Mouse (Mus musculus): ENCODE data around the gene Gm20716. TPM values are rescaled to one million over a fixed set of nuclear protein-coding genes. Genes with fewer than 3 reads are reported as not detected.
A peak's percentile ranks its signal among the peaks of the same experiment; 100 is the strongest.

The Gm20716 gene
- 37.3 and 41.7 TPM in 2 replicates for total RNA-seq (2012; rRNA removed)

DNA sequence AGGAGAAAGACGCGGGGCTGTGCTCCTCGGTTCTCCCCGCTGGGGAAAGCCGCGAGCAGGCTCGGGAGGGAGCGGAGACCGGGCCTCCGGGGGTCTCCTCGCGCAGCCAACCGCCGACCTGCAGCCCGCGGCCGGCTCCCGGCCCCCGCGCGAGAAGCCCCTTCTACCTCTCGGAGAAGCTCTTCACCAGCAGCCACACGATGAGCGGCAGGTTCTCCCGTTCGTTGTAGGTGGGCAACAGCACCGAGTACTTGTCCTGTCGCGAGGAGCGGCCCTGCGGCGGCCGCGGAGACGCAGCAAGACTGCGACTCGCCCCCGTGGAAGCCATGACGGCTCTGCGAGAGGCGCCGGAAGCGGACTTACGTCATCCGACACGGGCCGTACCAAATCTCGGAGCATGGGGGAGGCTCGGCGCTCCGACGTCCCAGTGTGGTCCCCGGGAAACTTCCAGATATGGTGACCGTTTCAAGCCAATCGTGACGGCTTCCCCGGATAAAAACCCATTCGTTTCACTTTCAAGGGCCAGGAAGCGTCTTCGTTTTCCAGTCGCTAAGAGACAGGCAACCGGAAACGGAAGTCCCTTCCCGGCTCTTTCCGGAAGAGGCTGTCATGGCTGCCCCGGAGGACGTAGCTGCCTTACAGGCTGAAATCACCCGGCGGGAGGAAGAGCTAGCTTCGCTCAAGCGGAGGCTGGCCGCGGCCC lies at the start of gene Gm20716, which contains the start of the genes Dpm1 and Mocs3:
Gene Gm20716 (minus strand): TSS at position 339 of the 703 bp plus-strand sequence.
Gene Dpm1 (minus strand): TSS at position 566 of the 703 bp plus-strand sequence.
Gene Mocs3 (plus strand): TSS at position 597 of the 703 bp plus-strand sequence.
- Histone ChIP-seq H3K9ac (ENCODE audit: insufficient read depth, low read depth, low read length, poor library complexity, severe bottlenecking) (peak within 1 kb of the TSS; percentile 95), H3K9me3 (ENCODE audit: control insufficient read depth, insufficient read depth, low read depth, low read length) (no peaks in the 10 kb centered on the region), H3K27ac (ENCODE audit: insufficient read depth, low read depth, low read length, poor library complexity, severe bottlenecking) (peak within 1 kb of the TSS; percentile 90), H3K36me3 (ENCODE audit: control insufficient read depth, insufficient read depth, low read length, poor library complexity, severe bottlenecking) (peaks cover 9% of the 10 kb centered on the region; the same call in 1 of the 2 replicates), H3K4me3 (ENCODE audit: insufficient read depth in 1 of 2, low read depth in 1 of 2, low read length in 2 of 2, poor library complexity in 1 of 2, severe bottlenecking in 1 of 2) (peak within 1 kb of the TSS; percentile 75 to 96), H3K4me1 (ENCODE audit: control insufficient read depth in 2 of 2, insufficient read depth in 2 of 2, low read length in 2 of 2, poor library complexity in 1 of 2) (no peaks in the 10 kb centered on the region; a peak in 1 of 4 replicates)
- TF ChIP-seq MAFK (IDR thresholded peaks at IDR 0.05; ENCODE audit: insufficient read depth, low read depth, low read length) (no peak), HCFC1 (IDR thresholded peaks at IDR 0.05; ENCODE audit: borderline replicate concordance, insufficient read depth, low read length) (peak; percentile 75)
- in situ Hi-C loops (cut with MboI; ENCODE audit: low sequenced_read_pairs in 2 of 2, unreplicated experiment in 2 of 2), result no loop called here
- no peak for DNase-seq (ENCODE audit: low read depth, low spot score)

DNA sequence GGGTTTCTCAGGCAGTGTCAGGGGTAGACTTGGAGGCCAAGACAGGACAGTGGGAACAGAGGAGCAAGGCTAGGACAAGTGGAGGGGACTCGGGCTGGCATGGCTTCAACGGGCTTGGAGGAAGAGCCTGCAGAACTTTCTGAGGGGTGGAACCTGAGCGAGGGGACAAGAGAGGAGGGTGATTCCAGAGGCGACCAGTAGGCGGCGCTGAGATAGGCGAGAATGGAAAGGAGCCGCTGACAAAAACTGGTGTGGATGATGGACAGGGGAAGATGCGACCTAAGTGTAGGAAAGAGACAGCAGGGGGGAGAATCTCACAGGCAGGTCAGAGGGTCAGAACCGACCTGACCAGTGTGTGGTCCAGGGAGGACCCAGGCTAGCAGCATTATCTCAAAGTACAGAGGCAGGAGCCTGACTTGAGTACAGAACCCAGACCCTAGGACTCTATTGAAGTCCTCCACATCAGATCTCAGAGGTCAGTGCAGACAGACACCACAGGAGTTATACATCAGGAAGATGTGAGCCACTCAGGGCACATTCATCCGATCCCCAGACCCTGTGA lies 44.3 kb upstream of the Gm20716 start:
- Histone ChIP-seq H3K4me3 (ENCODE audit: insufficient read depth in 1 of 2, low read depth in 1 of 2, low read length in 2 of 2, poor library complexity in 1 of 2, severe bottlenecking in 1 of 2) (no peak overlapping the region), H3K4me1 (ENCODE audit: control insufficient read depth in 2 of 2, insufficient read depth in 2 of 2, low read length in 2 of 2, poor library complexity in 1 of 2) (no peaks in the 10 kb centered on the region), H3K9ac (ENCODE audit: insufficient read depth, low read depth, low read length, poor library complexity, severe bottlenecking) (no peak overlapping the region), H3K27ac (ENCODE audit: insufficient read depth, low read depth, low read length, poor library complexity, severe bottlenecking) (no peak overlapping the region), H3K9me3 (ENCODE audit: control insufficient read depth, insufficient read depth, low read depth, low read length) (no peaks in the 10 kb centered on the region), H3K36me3 (ENCODE audit: control insufficient read depth, insufficient read depth, low read length, poor library complexity, severe bottlenecking) (no peaks in the 10 kb centered on the region)
- in situ Hi-C loops (cut with MboI; ENCODE audit: low sequenced_read_pairs in 2 of 2, unreplicated experiment in 2 of 2), result loop anchor here in 1 of 2 experiments (25.0 kb wide), 2 partner anchors 363 to 613 kb away; no protein-coding TSS in a partner anchor
- TF ChIP-seq ZC3H11A (IDR thresholded peaks at IDR 0.05; ENCODE audit: borderline replicate concordance, low read depth, low read length) (no peak), ZNF384 (IDR thresholded peaks at IDR 0.05; ENCODE audit: low read depth, low read length) (no peak)
- DNase-seq (ENCODE audit: low read depth, low spot score), result peak; percentile 74

DNA sequence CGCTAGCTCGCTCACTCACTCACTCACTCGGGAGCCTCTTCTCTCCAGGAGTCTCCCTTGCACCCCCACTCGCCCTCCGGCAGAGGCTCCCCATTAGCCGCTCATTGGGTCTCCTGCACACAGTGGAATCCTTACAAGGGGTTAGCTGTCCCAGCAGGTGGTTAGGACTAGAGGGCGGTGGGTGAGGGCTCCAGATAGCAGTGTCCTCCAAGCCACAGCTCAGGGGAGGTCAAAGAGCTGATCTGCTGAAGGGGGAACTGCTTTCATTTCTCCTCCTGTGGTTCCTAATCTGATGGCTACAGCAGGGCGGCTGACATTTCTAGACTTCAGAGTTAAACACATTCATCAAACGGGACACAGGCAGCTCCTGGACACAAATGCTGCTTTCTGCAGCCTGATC lies 43.2 kb upstream of the Gm20716 start:
- Histone ChIP-seq H3K27ac (ENCODE audit: insufficient read depth, low read depth, low read length, poor library complexity, severe bottlenecking) (no peak overlapping the region), H3K4me1 (ENCODE audit: control insufficient read depth in 2 of 2, insufficient read depth in 2 of 2, low read length in 2 of 2, poor library complexity in 1 of 2) (peaks cover 0 to under 1% of the 10 kb centered on the region in 2 experiments; a peak in 1 of 4 replicates), H3K36me3 (ENCODE audit: control insufficient read depth, insufficient read depth, low read length, poor library complexity, severe bottlenecking) (no peaks in the 10 kb centered on the region), H3K4me3 (ENCODE audit: insufficient read depth in 1 of 2, low read depth in 1 of 2, low read length in 2 of 2, poor library complexity in 1 of 2, severe bottlenecking in 1 of 2) (no peak overlapping the region), H3K9ac (ENCODE audit: insufficient read depth, low read depth, low read length, poor library complexity, severe bottlenecking) (no peak overlapping the region), H3K9me3 (ENCODE audit: control insufficient read depth, insufficient read depth, low read depth, low read length) (no peaks in the 10 kb centered on the region)
- TF ChIP-seq ZNF384 (IDR thresholded peaks at IDR 0.05; ENCODE audit: low read depth, low read length) (no peak), CHD2 (IDR thresholded peaks at IDR 0.05; ENCODE audit: low read depth, low read length) (no peak), ZC3H11A (IDR thresholded peaks at IDR 0.05; ENCODE audit: borderline replicate concordance, low read depth, low read length) (no peak), MAFK (IDR thresholded peaks at IDR 0.05; ENCODE audit: insufficient read depth, low read depth, low read length) (no peak), HCFC1 (IDR thresholded peaks at IDR 0.05; ENCODE audit: borderline replicate concordance, insufficient read depth, low read length) (no peak)
- DNase-seq (ENCODE audit: low read depth, low spot score), result no peak
- in situ Hi-C loops (cut with MboI; ENCODE audit: low sequenced_read_pairs in 2 of 2, unreplicated experiment in 2 of 2), result loop anchor here in 1 of 2 experiments (25.0 kb wide), 2 partner anchors 364 to 614 kb away; no protein-coding TSS in a partner anchor

DNA sequence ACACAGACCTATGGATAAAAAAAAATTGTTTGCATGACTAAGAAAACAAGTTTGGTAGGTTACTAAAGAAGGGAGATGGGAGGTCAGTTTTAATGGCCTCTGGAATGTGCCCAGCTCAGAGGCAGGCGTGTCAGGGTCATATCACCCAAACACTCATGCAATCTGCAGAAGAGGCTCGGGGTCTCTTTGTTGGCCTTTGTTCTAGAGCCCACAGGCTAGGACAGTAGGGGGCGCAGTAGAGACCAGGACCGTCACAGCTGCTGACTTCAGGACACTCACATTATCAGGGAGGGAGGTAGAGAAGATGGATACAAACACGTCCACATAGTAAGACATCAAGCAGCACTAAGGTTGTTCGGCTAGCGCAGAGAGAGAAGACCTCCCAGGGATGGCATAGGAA lies 37.9 kb upstream of the Gm20716 start:
- Histone ChIP-seq H3K36me3 (ENCODE audit: control insufficient read depth, insufficient read depth, low read length, poor library complexity, severe bottlenecking) (no peaks in the 10 kb centered on the region), H3K27ac (ENCODE audit: insufficient read depth, low read depth, low read length, poor library complexity, severe bottlenecking) (no peak overlapping the region), H3K4me1 (ENCODE audit: control insufficient read depth in 2 of 2, insufficient read depth in 2 of 2, low read length in 2 of 2, poor library complexity in 1 of 2) (peaks cover 0 to 4% of the 10 kb centered on the region in 2 experiments; a peak in 2 of 4 replicates), H3K9ac (ENCODE audit: insufficient read depth, low read depth, low read length, poor library complexity, severe bottlenecking) (no peak overlapping the region), H3K4me3 (ENCODE audit: insufficient read depth in 1 of 2, low read depth in 1 of 2, low read length in 2 of 2, poor library complexity in 1 of 2, severe bottlenecking in 1 of 2) (peak overlapping the region; percentile 50 to 53; a peak in 3 of 4 replicates), H3K9me3 (ENCODE audit: control insufficient read depth, insufficient read depth, low read depth, low read length) (no peaks in the 10 kb centered on the region)
- no peak for TF ChIP-seq MAFK (IDR thresholded peaks at IDR 0.05; ENCODE audit: insufficient read depth, low read depth, low read length)
- no peak for TF ChIP-seq CHD2 (IDR thresholded peaks at IDR 0.05; ENCODE audit: low read depth, low read length)
- no peak for TF ChIP-seq ZC3H11A (IDR thresholded peaks at IDR 0.05; ENCODE audit: borderline replicate concordance, low read depth, low read length)
- in situ Hi-C loops (cut with MboI; ENCODE audit: low sequenced_read_pairs in 2 of 2, unreplicated experiment in 2 of 2), result loop anchor here in 1 of 2 experiments (25.0 kb wide), 2 partner anchors 369 to 619 kb away; no protein-coding TSS in a partner anchor
- peak; percentile 79 for DNase-seq (ENCODE audit: low read depth, low spot score)
